Mouse (Mus musculus) ES-E14 (cell line): ENCODE measurements around the gene Bcl10. TPM values are rescaled to one million over a fixed set of nuclear protein-coding genes. Genes with fewer than 3 reads are reported as not detected.

Experiments
- DNase-seq: peaks from one replicate; pipeline ENCODE4 v3.0.0-alpha.2; 2013; ENCODE audit warnings: low read depth, low spot score
- H3K27ac ChIP-seq: 2 replicates; pipeline ENCODE4 v1.5.1; 2012; ENCODE audit warnings: low read depth, mild to moderate bottlenecking, low read length, moderate library complexity, mixed read lengths; ENCODE audit not compliant: poor library complexity, insufficient read depth, severe bottlenecking
- H3K36me3 ChIP-seq: 2 replicates; pipeline ENCODE4 v1.6.1; 2012; ENCODE audit warnings: mild to moderate bottlenecking, low read length, moderate library complexity, mixed read lengths; ENCODE audit not compliant: control insufficient read depth, poor library complexity, insufficient read depth, severe bottlenecking
- H3K4me1 ChIP-seq, 2 experiments: fragments of 150-350 bp in 1 of 2; sonication (generic) in 1 of 2; 2 replicates each; pipeline ENCODE4 v1.6.1; 2012; ENCODE audit warnings: low read length in 2 of 2, mild to moderate bottlenecking in 1 of 2, mixed read lengths in 1 of 2; ENCODE audit not compliant: control insufficient read depth in 2 of 2, insufficient read depth in 2 of 2, poor library complexity in 1 of 2
- H3K4me3 ChIP-seq, 2 experiments: fragments of 150-350 bp in 1 of 2; sonication (generic) in 1 of 2; 2 replicates each; pipeline ENCODE4 v1.5.1; 2012; ENCODE audit warnings: low read length in 2 of 2, low read depth in 1 of 2, mild to moderate bottlenecking in 1 of 2, mixed read lengths in 1 of 2; ENCODE audit not compliant: insufficient read depth in 1 of 2, poor library complexity in 1 of 2, severe bottlenecking in 1 of 2
- H3K9ac ChIP-seq: 2 replicates; pipeline ENCODE4 v1.6.1; 2012; ENCODE audit warnings: low read depth, mild to moderate bottlenecking, low read length, mixed read lengths; ENCODE audit not compliant: poor library complexity, insufficient read depth, severe bottlenecking
- H3K9me3 ChIP-seq: fragments of 150-350 bp; sonication (generic); 2 replicates; pipeline ENCODE4 v1.6.1; 2012; ENCODE audit warnings: low read depth, mild to moderate bottlenecking, low read length; ENCODE audit not compliant: control insufficient read depth, insufficient read depth
- CHD2 ChIP-seq: IDR thresholded peaks from 2 replicates; pipeline ENCODE4 v1.6.1; 2014; ENCODE audit warnings: mild to moderate bottlenecking, low read depth, low read length, inconsistent platforms
- HCFC1 ChIP-seq: IDR thresholded peaks from 2 replicates; pipeline ENCODE4 v1.6.1; 2012; ENCODE audit warnings: low read length, inconsistent platforms, borderline replicate concordance; ENCODE audit not compliant: insufficient read depth
- MAFK ChIP-seq: IDR thresholded peaks from 2 replicates; pipeline ENCODE4 v1.6.1; 2014; ENCODE audit warnings: mild to moderate bottlenecking, low read depth, low read length, inconsistent platforms; ENCODE audit not compliant: insufficient read depth
- ZC3H11A ChIP-seq: IDR thresholded peaks from 2 replicates; pipeline ENCODE4 v1.6.1; 2012; ENCODE audit warnings: low read depth, mild to moderate bottlenecking, inconsistent platforms, low read length, borderline replicate concordance
- ZNF384 ChIP-seq: IDR thresholded peaks from 2 replicates; pipeline ENCODE4 v1.6.1; 2012; ENCODE audit warnings: low read depth, low read length, inconsistent platforms
- in situ Hi-C, 2 experiments: fragments of 600-800 bp; cut with MboI; formaldehyde crosslinking; loops; one replicate each; pipeline ENCODE4 v1.15.1; 2025; ENCODE audit warnings: low sequenced_read_pairs in 2 of 2, inconsistent platforms in 1 of 2; ENCODE audit not compliant: unreplicated experiment in 2 of 2
- total RNA-seq: library from RNA; depleted of rRNA; stranded (reverse); fragments of 300-350 nt; gene quantifications from 2 replicates; pipeline ENCODE4 v1.2.3, GENCODE M21; 2012

Gene Bcl10
- total RNA-seq, 1 experiment: 27.8 TPM

DNA sequence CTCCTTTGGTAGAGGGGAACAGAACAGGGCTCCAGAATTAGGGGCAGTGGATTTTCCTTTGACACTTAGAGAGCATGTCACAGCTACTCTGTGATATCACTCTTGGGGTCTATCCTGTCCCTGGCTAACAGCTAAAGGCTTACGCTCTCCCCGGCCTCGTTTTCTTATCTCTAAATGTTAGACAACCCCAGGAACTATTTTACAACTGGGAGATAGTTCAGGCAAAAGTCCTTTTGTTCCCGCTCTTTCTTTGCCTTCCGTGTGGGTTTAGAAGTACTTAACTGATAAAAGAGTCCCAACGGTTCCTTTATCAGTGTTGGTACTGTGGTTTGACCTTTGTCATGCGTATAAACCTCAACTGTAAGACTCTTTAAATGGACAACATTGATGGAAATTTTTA is 30.3 kb downstream of the Bcl10 start:
- H3K9me3 ChIP-seq: no peaks in the 10 kb centered on the region
- no peaks in the 10 kb centered on the region for H3K36me3 ChIP-seq
- no peak overlapping the region for H3K27ac ChIP-seq
- in situ Hi-C loops: no loop called here
- no peak for DNase-seq
- no peak overlapping the region for H3K9ac ChIP-seq
- no peak overlapping the region for H3K4me3 ChIP-seq
- H3K4me1 ChIP-seq: peaks cover 0 to 1% of the 10 kb centered on the region in 2 experiments; a peak in 1 of 4 replicates
- TF ChIP-seq CHD2 (no peak), HCFC1 (no peak), ZC3H11A (no peak), ZNF384 (no peak), MAFK (no peak)

DNA sequence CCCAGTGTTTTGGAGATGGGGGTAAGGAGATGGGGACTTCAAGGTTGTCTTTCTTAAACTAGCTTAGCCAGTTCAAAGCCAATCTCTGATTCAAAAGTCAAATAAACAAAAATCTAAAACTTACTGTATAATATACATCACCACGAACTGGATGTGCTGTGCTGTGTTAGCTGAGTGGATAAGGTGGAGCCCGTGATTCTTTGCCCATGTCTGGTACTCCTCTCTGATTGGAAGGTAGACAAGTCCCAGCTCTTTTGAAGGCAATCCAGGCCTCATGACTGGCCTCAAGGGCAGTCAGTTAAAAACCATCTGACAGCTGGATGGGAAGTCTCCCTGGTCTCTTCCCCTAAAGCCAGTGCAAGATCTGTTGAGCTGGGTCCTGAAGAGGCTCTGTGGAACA is 30.8 kb downstream of the Bcl10 start:
- in situ Hi-C loops: no loop called here
- no peak overlapping the region for H3K27ac ChIP-seq
- H3K9me3 ChIP-seq: no peaks in the 10 kb centered on the region
- peaks cover 0 to 1% of the 10 kb centered on the region in 2 experiments; a peak in 1 of 4 replicates for H3K4me1 ChIP-seq
- no peak for DNase-seq
- no peak overlapping the region for H3K9ac ChIP-seq
- TF ChIP-seq CHD2 (no peak), ZC3H11A (no peak), HCFC1 (no peak), MAFK (no peak), ZNF384 (no peak)
- no peak overlapping the region for H3K4me3 ChIP-seq
- H3K36me3 ChIP-seq: no peaks in the 10 kb centered on the region

DNA sequence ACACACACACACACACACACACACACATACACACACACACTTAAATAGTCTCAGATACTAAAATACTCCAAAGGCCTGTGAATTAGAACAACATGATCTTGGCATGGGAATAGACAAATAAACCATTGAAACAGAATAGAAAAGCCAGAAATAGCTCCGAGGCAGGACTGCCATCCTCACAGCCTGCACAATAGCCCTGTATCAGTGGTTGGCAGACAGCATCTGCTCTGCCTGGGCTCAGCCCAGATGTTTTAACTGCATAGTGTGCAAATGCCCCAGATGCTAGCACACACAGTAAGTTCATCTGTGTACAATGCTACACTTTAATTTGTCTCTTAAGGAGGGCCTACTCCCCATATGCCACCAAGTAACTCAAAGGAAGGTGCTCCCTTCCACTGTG is 37.2 kb downstream of the Bcl10 start:
- H3K9me3 ChIP-seq: no peaks in the 10 kb centered on the region
- H3K27ac ChIP-seq: no peak overlapping the region
- H3K36me3 ChIP-seq: no peaks in the 10 kb centered on the region
- H3K4me3 ChIP-seq: no peak overlapping the region
- H3K4me1 ChIP-seq: peaks cover 0 to 16% of the 10 kb centered on the region in 2 experiments
- no peak for TF ChIP-seq HCFC1
- TF ChIP-seq CHD2: no peak
- no peak for TF ChIP-seq ZC3H11A
- no peak for TF ChIP-seq MAFK
- TF ChIP-seq ZNF384: no peak
- no peak for DNase-seq
- no peak overlapping the region for H3K9ac ChIP-seq
- in situ Hi-C loops: no loop called here

DNA sequence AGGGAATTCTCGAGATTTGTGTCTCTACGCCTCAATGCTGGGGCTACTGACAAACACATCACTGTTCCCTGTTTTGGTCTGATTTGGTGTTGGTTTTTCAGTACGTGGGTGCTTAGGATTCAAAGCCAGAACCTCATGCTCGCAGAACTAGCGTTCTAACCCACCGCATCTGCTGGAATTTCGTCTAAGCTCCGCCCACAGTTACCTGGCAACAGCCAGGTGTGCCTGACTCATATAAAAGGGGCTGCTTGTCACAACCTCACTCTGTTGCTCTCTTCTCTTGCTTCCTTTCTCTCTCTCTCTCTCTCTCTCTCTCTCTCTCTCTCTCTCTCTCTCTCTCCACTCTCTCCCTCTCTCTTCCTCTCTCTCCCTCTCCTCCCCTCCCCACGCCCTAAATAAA is 39.8 kb downstream of the Bcl10 start:
- no peak overlapping the region for H3K9ac ChIP-seq
- in situ Hi-C loops: no loop called here
- no peaks in the 10 kb centered on the region for H3K36me3 ChIP-seq
- no peaks in the 10 kb centered on the region for H3K9me3 ChIP-seq
- no peak overlapping the region for H3K27ac ChIP-seq
- no peak for DNase-seq
- H3K4me1 ChIP-seq: peaks cover 0 to 21% of the 10 kb centered on the region in 2 experiments
- no peak overlapping the region for H3K4me3 ChIP-seq
- TF ChIP-seq ZC3H11A (no peak), ZNF384 (no peak), CHD2 (no peak), MAFK (no peak), HCFC1 (no peak)
